Mouse (Mus musculus): ENCODE results near the gene Gm17728. TPM values are rescaled to one million over a fixed set of nuclear protein-coding genes. Genes with fewer than 3 reads are reported as not detected.
"Not testable (repeated sequence)": the region's sequence is repeated elsewhere in the genome, so short reads cannot be mapped to it uniquely, and the experiment has no call there.

The Gm17728 gene
- not detected in 2 replicates for total RNA-seq (2014; fragmentation: Nextera tagmentation)
- total RNA-seq (2017): not detected in 2 replicates

DNA sequence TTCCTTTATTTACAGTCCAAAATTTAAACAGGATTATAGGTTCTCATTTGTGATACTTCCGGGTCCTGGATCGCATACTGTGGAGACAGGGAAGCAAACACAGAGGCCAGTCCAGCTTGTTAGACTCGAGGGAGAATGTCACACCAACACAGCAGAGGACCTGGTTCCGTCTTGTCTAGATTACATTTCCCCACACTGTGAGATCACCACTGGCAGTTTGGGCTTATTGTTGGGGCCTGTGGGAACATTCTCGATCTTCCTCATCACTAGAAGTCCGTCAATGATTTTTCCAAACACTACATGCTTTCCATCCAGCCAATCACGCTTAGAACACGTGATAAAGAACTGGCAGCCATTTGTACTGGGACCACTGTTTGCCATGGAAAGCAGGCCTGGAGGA, at the start of gene Gm17728:
Gm17728 (plus strand) TSS at position 301 of the 400 bp plus-strand sequence.
- ATAC-seq (replicated peaks; ENCODE audit: poor library complexity, severe bottlenecking): not testable (repeated sequence)

DNA sequence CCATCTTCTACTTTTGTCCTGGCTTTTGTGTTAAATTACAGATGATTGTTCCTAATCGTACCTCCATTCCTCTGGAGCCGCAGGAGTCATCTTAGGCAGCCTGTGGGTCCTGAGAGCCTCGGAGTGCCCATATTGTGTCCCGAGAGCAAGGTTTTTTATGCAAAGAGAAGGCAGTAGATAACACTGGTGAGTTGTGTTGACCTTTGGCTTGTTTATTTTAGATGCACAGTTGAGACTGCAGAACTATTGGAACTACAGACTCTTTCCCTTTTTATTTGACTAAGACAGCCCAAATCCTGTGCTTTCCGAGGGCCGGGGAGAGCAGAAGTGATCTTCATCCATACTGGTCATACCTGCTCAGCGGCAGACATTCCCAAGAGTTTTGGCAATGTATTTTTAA, 24.4 kb upstream of the Gm17728 start:
- ATAC-seq (replicated peaks; ENCODE audit: poor library complexity, severe bottlenecking): no peak

DNA sequence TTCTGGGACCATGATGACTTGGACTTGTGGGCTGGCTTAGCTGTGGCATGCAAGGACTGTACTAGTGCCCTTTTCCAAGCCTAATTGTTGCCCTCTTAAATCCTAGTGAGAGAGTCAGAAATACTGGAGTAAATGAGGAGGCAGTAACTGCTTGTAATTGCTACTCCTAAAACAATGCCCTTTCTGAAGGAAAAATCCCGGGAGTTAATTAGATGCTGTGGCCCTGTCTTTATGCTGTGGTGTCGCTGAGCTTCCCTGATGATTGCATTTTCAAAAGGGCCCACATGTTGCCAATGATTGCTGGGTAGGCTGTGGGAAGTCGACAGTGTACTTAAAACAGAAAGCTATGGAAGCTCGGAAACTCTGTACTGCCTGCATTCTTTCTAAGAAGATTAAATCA, 23.3 kb upstream of the Gm17728 start:
- ATAC-seq (replicated peaks; ENCODE audit: poor library complexity, severe bottlenecking): no peak

DNA sequence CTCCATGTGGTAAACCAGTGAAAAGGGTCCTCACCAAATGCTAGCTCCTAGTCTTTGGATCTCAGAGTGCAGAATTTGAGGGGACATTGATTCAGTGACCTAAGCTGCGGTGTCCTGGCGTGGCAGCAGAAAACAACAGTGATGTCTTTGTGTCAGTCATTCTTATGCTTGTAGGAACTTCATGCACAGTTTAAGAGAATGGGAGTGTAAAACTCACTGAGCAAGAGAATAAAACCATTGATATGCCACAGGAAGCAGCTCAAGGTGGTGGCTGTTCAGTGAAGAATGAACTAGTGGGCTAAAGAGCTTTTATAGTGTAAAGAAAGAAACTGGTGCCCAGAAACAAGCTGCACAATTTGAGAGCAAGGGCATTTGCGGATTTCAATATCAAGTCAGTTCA, 17.9 kb upstream of the Gm17728 start:
- no peak for ATAC-seq (replicated peaks; ENCODE audit: poor library complexity, severe bottlenecking)

DNA sequence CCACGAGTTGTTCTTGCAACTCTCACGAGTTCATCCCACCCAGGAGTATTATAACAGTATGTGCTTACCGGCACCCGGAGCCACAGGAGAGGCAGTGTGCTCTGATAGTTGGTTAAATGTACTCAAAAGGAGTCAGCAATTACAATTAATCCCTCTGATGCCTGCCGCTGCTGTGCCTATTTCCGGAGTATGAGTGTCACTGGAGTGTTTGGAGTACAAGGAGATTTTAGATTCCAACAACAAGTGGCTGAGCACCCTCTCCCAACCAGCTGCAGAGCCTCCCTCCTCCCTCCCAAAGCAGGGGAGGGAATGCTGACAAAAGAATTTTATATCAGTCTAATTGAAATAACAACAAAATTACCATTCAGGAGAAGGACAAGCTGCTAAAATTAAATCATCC, 14.2 kb upstream of the Gm17728 start:
- ATAC-seq (replicated peaks; ENCODE audit: poor library complexity, severe bottlenecking): no peak

DNA sequence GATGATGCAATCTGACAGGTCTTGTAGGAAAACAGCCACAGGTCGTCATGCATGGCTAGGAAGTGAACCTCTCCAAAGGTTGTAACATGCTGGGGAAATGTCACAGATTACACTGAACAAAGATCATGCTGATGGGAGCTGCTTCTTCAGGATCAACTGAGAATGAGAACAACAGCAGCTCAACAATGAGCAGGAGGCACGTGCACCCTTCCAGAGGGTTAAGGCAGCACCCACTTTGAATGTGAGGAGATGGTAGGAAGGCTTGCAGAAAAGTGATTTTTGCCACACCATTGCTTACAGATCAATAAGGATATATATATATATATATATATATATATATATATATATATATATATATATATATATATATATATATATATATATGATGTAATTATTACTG, 2.8 kb upstream of the Gm17728 start:
- no peak for ATAC-seq (replicated peaks; ENCODE audit: poor library complexity, severe bottlenecking)

DNA sequence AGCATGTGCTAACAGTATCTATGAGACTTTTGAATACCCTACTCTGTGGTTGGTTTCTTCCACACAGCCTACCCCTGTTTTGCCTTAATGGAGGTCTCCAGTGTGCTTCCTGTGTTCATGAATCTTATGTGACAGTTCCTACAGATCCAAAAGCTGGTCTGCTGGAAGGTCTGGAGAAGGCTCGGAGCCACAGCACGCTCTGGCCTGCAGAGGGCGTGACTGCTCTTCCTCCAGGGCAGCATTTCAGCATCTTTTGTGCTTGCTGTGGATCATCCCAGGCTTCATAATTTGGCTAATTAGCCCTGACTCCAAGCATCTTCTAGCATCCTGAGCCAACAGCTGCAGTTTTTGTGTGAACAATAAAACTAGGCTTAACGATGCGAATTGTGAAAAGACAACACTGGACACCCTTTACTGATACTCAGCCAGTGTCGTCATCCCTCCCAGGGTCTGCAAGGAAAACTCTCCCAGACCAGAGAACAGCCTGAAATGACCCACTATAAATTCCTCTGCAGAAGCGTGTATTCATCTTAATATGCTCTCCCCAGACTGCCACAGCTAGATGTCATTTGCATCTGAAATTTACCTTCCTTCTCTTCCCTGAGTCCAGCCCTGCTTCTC, 6.6 kb downstream of the Gm17728 start:
- no peak for ATAC-seq (replicated peaks; ENCODE audit: poor library complexity, severe bottlenecking)

DNA sequence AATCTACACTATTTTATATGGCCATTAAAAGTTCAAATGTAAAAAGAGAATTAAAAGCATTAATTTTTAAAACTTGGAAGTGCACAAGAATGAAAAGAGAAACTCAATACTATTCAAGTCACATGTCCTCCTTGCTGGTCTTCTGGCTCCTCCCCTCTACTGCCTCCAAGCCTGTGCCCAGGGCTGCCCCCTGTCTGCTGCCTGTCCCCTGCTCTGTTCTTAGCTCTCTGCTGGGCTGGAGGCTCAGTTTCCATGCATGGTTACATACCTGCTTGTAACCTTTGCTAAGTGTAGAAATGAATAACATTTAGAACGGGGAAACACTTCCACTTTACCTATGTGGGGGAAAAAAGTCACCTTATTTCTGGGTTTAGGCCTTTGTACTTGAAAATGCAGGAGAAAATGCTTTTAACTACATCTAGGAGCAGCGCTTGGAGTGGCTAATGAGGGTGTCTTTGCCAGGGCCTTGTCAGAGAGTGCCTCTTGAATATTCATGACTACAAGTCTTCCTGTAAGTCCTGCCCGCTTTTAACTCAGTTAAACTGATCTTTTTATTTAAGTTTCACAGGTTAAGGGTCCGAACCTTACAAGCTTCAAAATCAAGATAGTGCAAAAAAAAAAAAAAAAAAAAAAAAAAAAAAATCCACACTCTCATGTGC, 18.3 kb downstream of the Gm17728 start:
- ATAC-seq (replicated peaks; ENCODE audit: poor library complexity, severe bottlenecking): no peak

DNA sequence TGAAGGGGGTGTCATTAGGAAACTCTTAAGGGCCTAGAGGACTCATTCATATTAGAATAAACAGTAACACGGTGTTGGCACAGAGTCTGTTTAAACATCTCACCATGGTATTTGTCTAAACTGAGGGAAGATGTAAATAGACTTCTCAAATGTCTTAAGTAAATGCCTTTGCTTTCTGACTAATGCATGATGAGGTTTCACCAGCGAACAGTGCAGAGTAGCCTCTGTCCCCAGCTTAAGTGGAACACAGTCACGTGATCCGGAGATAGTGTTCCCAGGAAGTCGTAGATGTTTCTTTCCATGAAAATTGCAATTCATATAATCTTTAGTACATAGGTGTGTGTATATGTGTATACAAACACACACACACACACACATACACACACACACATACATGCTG, 34.5 kb downstream of the Gm17728 start:
- ATAC-seq (replicated peaks; ENCODE audit: poor library complexity, severe bottlenecking): no peak

DNA sequence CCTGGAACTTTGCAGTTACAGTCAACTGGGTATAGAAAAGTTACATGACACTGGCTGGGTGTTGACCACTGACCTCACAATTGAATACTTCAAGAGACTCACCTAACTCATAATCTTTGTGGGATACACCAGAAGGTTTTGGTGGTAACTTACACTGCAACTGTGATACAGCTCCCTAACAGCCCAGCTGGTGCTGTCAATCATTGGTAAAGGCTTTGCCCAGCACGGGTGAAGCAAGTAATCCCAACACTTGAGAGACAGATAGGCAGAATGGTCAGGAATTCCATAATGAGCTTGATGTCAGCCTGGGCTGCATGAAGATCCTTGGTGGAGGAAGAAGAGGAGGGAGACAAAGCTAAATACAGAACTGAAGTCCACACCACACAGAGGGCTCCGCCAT, 39.0 kb downstream of the Gm17728 start:
- no peak for ATAC-seq (replicated peaks; ENCODE audit: poor library complexity, severe bottlenecking)

Other genes starting within 250 kb of the Gm17728 start
- not detected in 2 replicates for gene Pabpc6, start 247.7 kb downstream of the Gm17728 start, total RNA-seq (2014; fragmentation: Nextera tagmentation)
- not detected in 2 replicates for gene Pabpc6, start 247.7 kb downstream of the Gm17728 start, total RNA-seq (2017)